Mouse (Mus musculus) testis, adult 2 months (tissue): ENCODE measurements around the gene Mff.
A peak's percentile ranks its signal among the peaks of the same experiment; 100 is the strongest.

Experiments
- CTCF ChIP-seq: fragments of 200-500 bp; IDR thresholded peaks from 2 replicates; pipeline ENCODE4 v1.5.1; 2012; ENCODE audit warnings: low read depth, mild to moderate bottlenecking, inconsistent platforms, low read length, moderate library complexity; ENCODE audit not compliant: control insufficient read depth, insufficient read depth, insufficient replicate concordance
- POLR2A ChIP-seq: fragments of 200-500 bp; IDR thresholded peaks from 2 replicates; pipeline ENCODE4 v1.6.1; 2012; ENCODE audit warnings: low read depth, mild to moderate bottlenecking, inconsistent platforms, low read length, moderate library complexity; ENCODE audit not compliant: control insufficient read depth

GRCm38 (mm10) chr1:82724339-82725025 lies at the start of gene Mff:
- TF ChIP-seq CTCF (peak; percentile 21; the same call in 1 of the 2 replicates), POLR2A (peak; percentile 94)
